Mouse (Mus musculus): ENCODE results near the gene Ngdn.

DNA sequence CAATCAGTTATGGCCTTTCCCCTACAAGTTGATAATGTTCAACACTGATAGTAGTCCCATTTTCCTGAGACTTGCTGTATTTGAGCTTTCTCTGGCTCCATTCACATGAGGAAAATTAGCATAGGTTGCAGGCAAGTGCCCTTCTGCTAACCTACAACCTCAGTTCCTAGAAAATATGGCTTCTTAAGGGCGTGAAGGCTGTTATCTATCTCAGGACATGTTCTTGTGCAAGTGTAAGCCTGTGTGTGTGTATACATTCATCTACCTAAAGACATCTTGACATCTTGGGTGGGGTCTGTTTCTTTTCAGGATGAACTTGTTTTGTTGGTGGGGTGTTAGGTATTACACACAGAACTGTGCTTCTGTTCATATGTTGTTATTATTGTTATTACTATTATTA, 43.8 kb downstream of the Ngdn start:
- TF ChIP-seq ZC3H11A (IDR thresholded peaks at IDR 0.05; ENCODE audit: borderline replicate concordance, low read depth, low read length) (no peak), HCFC1 (IDR thresholded peaks at IDR 0.05; ENCODE audit: borderline replicate concordance, insufficient read depth, low read length) (no peak), CHD2 (IDR thresholded peaks at IDR 0.05; ENCODE audit: low read depth, low read length) (no peak), ZNF384 (IDR thresholded peaks at IDR 0.05; ENCODE audit: low read depth, low read length) (no peak)
